Mouse (Mus musculus) testis, postnatal 14 days (tissue): ENCODE measurements around the gene Akap2.

ENCODE experiments used
- DNase-seq: peaks from one replicate; pipeline ENCODE4 v3.0.0; 2021; ENCODE audit warnings: low spot score

Akap2 gene

GRCm38 (mm10) chr4:57717354-57717753, at the start of gene Akap2:
Gene Akap2 (plus strand): TSS chr4:57717657.
- no peak for DNase-seq

- no peak for DNase-seq
These were observed 46.5 kb upstream of the Akap2 start for GRCm38 (mm10) chr4:57670813-57671469.

- DNase-seq: no peak
These were observed 44.9 kb upstream of the Akap2 start for GRCm38 (mm10) chr4:57672541-57672940.

GRCm38 (mm10) chr4:57672996-57673906, 44.2 kb upstream of the Akap2 start:
- DNase-seq: peak; percentile 82

GRCm38 (mm10) chr4:57674351-57674750, 43.1 kb upstream of the Akap2 start:
- DNase-seq: no peak

- DNase-seq: peak; percentile 53
These were observed 42.1 kb upstream of the Akap2 start for GRCm38 (mm10) chr4:57675387-57675786.

- no peak for DNase-seq
These were observed 39.5 kb upstream of the Akap2 start for GRCm38 (mm10) chr4:57677916-57678315.

GRCm38 (mm10) chr4:57678991-57679457, 38.4 kb upstream of the Akap2 start:
- no peak for DNase-seq

GRCm38 (mm10) chr4:57680186-57680585, 37.3 kb upstream of the Akap2 start:
- no peak for DNase-seq

- no peak for DNase-seq
These were observed 35.9 kb upstream of the Akap2 start for GRCm38 (mm10) chr4:57681511-57681910.

GRCm38 (mm10) chr4:57682341-57682740, 35.1 kb upstream of the Akap2 start:
- DNase-seq: no peak

GRCm38 (mm10) chr4:57682944-57683343, 34.5 kb upstream of the Akap2 start:
- no peak for DNase-seq

GRCm38 (mm10) chr4:57684676-57685215, 32.7 kb upstream of the Akap2 start:
- DNase-seq: no peak

GRCm38 (mm10) chr4:57686736-57687135, 30.7 kb upstream of the Akap2 start:
- DNase-seq: no peak

GRCm38 (mm10) chr4:57687583-57687982, 29.9 kb upstream of the Akap2 start:
- DNase-seq: no peak

- no peak for DNase-seq
These were observed 29.3 kb upstream of the Akap2 start for GRCm38 (mm10) chr4:57688131-57688530.

GRCm38 (mm10) chr4:57690001-57690400, 27.5 kb upstream of the Akap2 start:
- DNase-seq: no peak

- no peak for DNase-seq
These were observed 26.7 kb upstream of the Akap2 start for GRCm38 (mm10) chr4:57690805-57691204.

- DNase-seq: no peak
These were observed 22.9 kb upstream of the Akap2 start for GRCm38 (mm10) chr4:57694356-57695136.

GRCm38 (mm10) chr4:57696955-57697354, 20.5 kb upstream of the Akap2 start:
- DNase-seq: no peak

GRCm38 (mm10) chr4:57697918-57698611, 19.4 kb upstream of the Akap2 start:
- no peak for DNase-seq
